Mouse (Mus musculus) bone marrow, adult 2 months (tissue): ENCODE measurements around the gene Taf6l.

Source experiments
- CTCF ChIP-seq: fragments of 200-500 bp; IDR thresholded peaks from 2 replicates; pipeline ENCODE4 v1.5.1; 2011; ENCODE audit warnings: low read length, control low read depth; ENCODE audit not compliant: control insufficient read depth, insufficient read depth
- POLR2A ChIP-seq: fragments of 200-500 bp; IDR thresholded peaks from 2 replicates; pipeline ENCODE4 v1.6.1; 2011; ENCODE audit warnings: low read depth, mild to moderate bottlenecking, control low read depth, low read length, borderline replicate concordance; ENCODE audit not compliant: control insufficient read depth

DNA sequence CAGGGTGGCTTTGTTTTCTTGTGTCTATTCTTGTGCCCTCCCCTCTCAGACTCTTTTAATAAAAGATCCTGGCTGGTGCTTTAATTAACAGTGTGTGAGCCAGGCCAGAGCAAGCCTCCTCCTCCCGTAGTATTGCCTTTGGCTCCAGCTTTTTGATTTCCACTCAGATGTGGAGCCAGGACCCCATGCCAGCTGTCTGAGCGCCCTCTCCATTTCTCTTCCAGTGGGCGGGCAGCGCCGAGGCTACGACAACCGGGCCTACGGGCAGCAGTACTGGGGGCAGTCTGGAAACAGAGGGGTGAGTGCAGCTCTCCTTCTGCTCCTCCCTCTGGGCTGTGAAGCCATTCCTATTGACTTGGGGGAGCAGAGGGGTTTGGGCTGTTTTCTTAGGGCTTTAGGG is 44.4 kb upstream of the Taf6l start:
- no peak for TF ChIP-seq CTCF
- TF ChIP-seq POLR2A = no peak
